Mouse (Mus musculus) lung, postnatal 10 days (tissue): Measurements from ENCODE around the gene Usp50.

Source experiments
- DNase-seq: peaks from one replicate; pipeline ENCODE4 v3.0.0; 2021

The Usp50 gene

GRCm38 (mm10) chr2:126783370-126783769 lies at the start of gene Usp50:
Gene Usp50, minus strand, starts transcription at chr2:126783470.
- no peak for DNase-seq

- no peak for DNase-seq
Measured at GRCm38 (mm10) chr2:126817414-126817813, 34.1 kb upstream of the Usp50 start.

GRCm38 (mm10) chr2:126816644-126817347 lies 33.5 kb upstream of the Usp50 start:
- DNase-seq = no peak

GRCm38 (mm10) chr2:126815822-126816221 lies 32.6 kb upstream of the Usp50 start:
- DNase-seq = no peak

- no peak for DNase-seq
Measured at GRCm38 (mm10) chr2:126801980-126802379, 18.7 kb upstream of the Usp50 start.

- no peak for DNase-seq
Measured at GRCm38 (mm10) chr2:126798455-126798854, 15.2 kb upstream of the Usp50 start.

GRCm38 (mm10) chr2:126795708-126796107 lies 12.4 kb upstream of the Usp50 start:
- DNase-seq = no peak

- DNase-seq = no peak
Measured at GRCm38 (mm10) chr2:126792611-126793010, 9.3 kb upstream of the Usp50 start.

GRCm38 (mm10) chr2:126787721-126788342 lies 4.6 kb upstream of the Usp50 start:
- no peak for DNase-seq

- DNase-seq = peak; percentile 88
Measured at GRCm38 (mm10) chr2:126782433-126782832, 837 bp downstream of the Usp50 start.

GRCm38 (mm10) chr2:126781478-126781877 lies 1.8 kb downstream of the Usp50 start:
- no peak for DNase-seq

GRCm38 (mm10) chr2:126780286-126780685 lies 3.0 kb downstream of the Usp50 start:
- no peak for DNase-seq

- no peak for DNase-seq
Measured at GRCm38 (mm10) chr2:126778806-126779205, 4.5 kb downstream of the Usp50 start.

GRCm38 (mm10) chr2:126776416-126776815 lies 6.9 kb downstream of the Usp50 start:
- no peak for DNase-seq

- no peak for DNase-seq
Measured at GRCm38 (mm10) chr2:126775951-126776350, 7.3 kb downstream of the Usp50 start.

- no peak for DNase-seq
Measured at GRCm38 (mm10) chr2:126772217-126772616, 11.1 kb downstream of the Usp50 start.

GRCm38 (mm10) chr2:126769431-126770181 lies 13.7 kb downstream of the Usp50 start:
- no peak for DNase-seq

- no peak for DNase-seq
Measured at GRCm38 (mm10) chr2:126768194-126768593, 15.1 kb downstream of the Usp50 start.

GRCm38 (mm10) chr2:126767599-126767998 lies 15.7 kb downstream of the Usp50 start:
- no peak for DNase-seq

GRCm38 (mm10) chr2:126765867-126766582 lies 17.2 kb downstream of the Usp50 start:
- DNase-seq = peak; percentile 23

GRCm38 (mm10) chr2:126759351-126759750 lies 23.9 kb downstream of the Usp50 start:
- no peak for DNase-seq

GRCm38 (mm10) chr2:126755664-126756063 lies 27.6 kb downstream of the Usp50 start:
- peak; percentile 16 for DNase-seq

GRCm38 (mm10) chr2:126743389-126743788 lies 39.9 kb downstream of the Usp50 start:
- DNase-seq = no peak
